Mouse (Mus musculus) liver, embryonic 14.5 days (tissue): ENCODE measurements at regions not wholly inside any gene's neighbourhood (a gene's known extent, or its start where the extent isn't known, plus 50 kb on each side); places are given as distances from the start of the nearest gene placed in this dataset.

Experiments used
- ATAC-seq: fragments of 200-750 bp; cut with Nextera tagmentation; 2 replicates; pipeline ENCODE4 v1.8.0; 2017; ENCODE audit warnings: moderate number of reproducible peaks, mild to moderate bottlenecking, moderate library complexity; ENCODE audit not compliant: insufficient read depth
- DNase-seq, 3 experiments: peaks; one replicate each; pipeline ENCODE4 v3.0.0-alpha.2; 2012 to 2013; ENCODE audit warnings: low read depth in 3 of 3, low spot score in 3 of 3
- H3K27ac ChIP-seq: fragments of 300-500 bp; sonication (generic); 2 replicates; pipeline ENCODE4 v1.5.1; 2014; ENCODE audit warnings: moderate library complexity, mild to moderate bottlenecking, control low read depth, inconsistent platforms
- H3K27me3 ChIP-seq: fragments of 300-500 bp; sonication (generic); 2 replicates; pipeline ENCODE4 v1.6.1; 2014; ENCODE audit warnings: mild to moderate bottlenecking, low read length, moderate library complexity; ENCODE audit not compliant: control insufficient read depth, insufficient read depth
- H3K36me3 ChIP-seq: fragments of 300-500 bp; sonication (generic); replicated peaks from 2 replicates; pipeline ENCODE4 v1.6.1; 2014; ENCODE audit warnings: low read depth; ENCODE audit not compliant: control insufficient read depth, insufficient read depth
- H3K4me1 ChIP-seq, 2 experiments: fragments of 200-500 bp in 1 of 2; fragments of 300-500 bp in 1 of 2; sonication (generic) in 1 of 2; replicated peaks; 2 replicates each; pipeline ENCODE4 v1.6.1; 2012 to 2014; ENCODE audit warnings: antibody characterized with exemption in 1 of 2, inconsistent platforms in 1 of 2, low read length in 1 of 2; ENCODE audit not compliant: control insufficient read depth in 2 of 2, insufficient read depth in 2 of 2
- H3K4me2 ChIP-seq: fragments of 300-500 bp; sonication (generic); 2 replicates; pipeline ENCODE4 v1.6.1; 2014; ENCODE audit warnings: low read depth, mild to moderate bottlenecking, control low read depth, moderate library complexity
- H3K4me3 ChIP-seq, 2 experiments: fragments of 200-500 bp in 1 of 2; fragments of 300-500 bp in 1 of 2; sonication (generic) in 1 of 2; 2 replicates each; pipeline ENCODE4 v1.5.1; 2012 to 2014; ENCODE audit warnings: low read depth in 2 of 2, low read length in 2 of 2, mild to moderate bottlenecking in 2 of 2, control low read depth in 1 of 2, inconsistent platforms in 1 of 2, moderate library complexity in 1 of 2; ENCODE audit not compliant: insufficient read depth in 1 of 2
- H3K9ac ChIP-seq: fragments of 300-500 bp; sonication (generic); replicated peaks from 2 replicates; pipeline ENCODE4 v1.6.1; 2014; ENCODE audit warnings: mild to moderate bottlenecking, control low read depth, moderate library complexity
- H3K9me3 ChIP-seq: fragments of 300-500 bp; sonication (generic); 2 replicates; pipeline ENCODE4 v1.6.1; 2016; ENCODE audit warnings: low read length, mixed read lengths; ENCODE audit not compliant: control insufficient read depth
- CTCF ChIP-seq: IDR thresholded peaks from 2 replicates; pipeline ENCODE4 v1.5.1; 2016; ENCODE audit warnings: antibody characterized with exemption, low read depth, control low read depth
- EP300 ChIP-seq: IDR thresholded peaks from 2 replicates; pipeline ENCODE4 v1.6.1; 2016; ENCODE audit warnings: antibody characterized with exemption, low read depth
- WGBS: fragments of 180-500 bp; shearing (Covaris S2); extraction: QIAGEN DNeasy Blood & Tissue Kit; methylation state at CpG from one replicate; pipeline ENCODE4 v1.1.7; 2014; ENCODE audit not compliant: insufficient replicate concordance; 5-methylcytosine and 5-hydroxymethylcytosine counted together

DNA sequence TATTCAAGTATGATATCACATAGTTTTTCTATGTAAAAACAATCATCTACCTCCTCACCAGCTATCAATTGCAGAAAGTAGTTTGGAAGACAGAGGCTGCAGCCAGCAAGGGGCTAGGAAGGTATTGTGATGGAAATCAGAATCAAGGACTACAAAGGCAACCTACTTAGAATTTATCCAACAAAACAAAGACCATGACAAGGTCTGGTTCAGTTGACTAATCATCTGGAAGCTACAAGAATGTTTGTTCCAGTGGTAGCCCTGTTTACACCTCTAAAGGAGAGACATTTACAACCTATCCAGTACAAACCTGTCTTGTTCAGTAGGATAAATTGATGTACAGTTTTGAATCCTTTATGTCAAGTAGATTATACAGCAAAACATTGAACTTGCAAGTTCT is 2890.5 kb upstream of the Gm12353 start:
- DNase-seq = no peak
- TF ChIP-seq CTCF (no peak), EP300 (no peak)
- no peak for ATAC-seq
- Histone ChIP-seq H3K27me3 (no peaks in the 10 kb centered on the region), H3K27ac (no peak overlapping the region), H3K4me1 (no peaks in the 10 kb centered on the region), H3K4me2 (no peak overlapping the region), H3K9ac (no peak overlapping the region), H3K36me3 (no peaks in the 10 kb centered on the region), H3K9me3 (no peaks in the 10 kb centered on the region), H3K4me3 (no peak overlapping the region)

DNA sequence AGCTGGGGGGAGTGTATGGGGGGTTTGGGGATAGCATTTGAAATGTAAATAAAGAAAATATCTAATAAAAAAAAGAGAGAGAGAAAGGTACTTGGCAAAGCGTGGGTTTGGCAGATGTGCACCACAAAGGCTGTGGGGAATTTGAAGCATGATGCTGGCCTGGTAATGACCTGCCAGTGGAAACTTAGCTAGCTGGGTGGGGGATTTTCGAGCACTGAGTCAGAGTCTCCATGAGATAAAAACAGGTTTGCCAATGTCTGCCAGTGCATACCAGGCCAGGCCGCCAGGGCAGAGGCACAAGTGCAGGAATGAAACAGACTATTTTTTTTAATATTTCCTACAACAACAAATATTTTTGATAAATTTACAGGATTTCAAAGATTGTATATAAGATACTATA is 2865.5 kb upstream of the Gm12353 start:
- H3K36me3 ChIP-seq = no peaks in the 10 kb centered on the region
- no peaks in the 10 kb centered on the region for H3K27me3 ChIP-seq
- TF ChIP-seq EP300 (no peak), CTCF (no peak)
- H3K9ac ChIP-seq = no peak overlapping the region
- no peak overlapping the region for H3K4me2 ChIP-seq
- no peak overlapping the region for H3K27ac ChIP-seq
- H3K4me3 ChIP-seq = no peak overlapping the region
- 38% methylated on average over 3 of the region's 3 CpGs for WGBS
- no peaks in the 10 kb centered on the region for H3K4me1 ChIP-seq
- ATAC-seq (no peak), DNase-seq (no peak)
- H3K9me3 ChIP-seq = no peaks in the 10 kb centered on the region
